Mouse (Mus musculus): Measurements from ENCODE around the gene Mrpl53. TPM values are rescaled to one million over a fixed set of nuclear protein-coding genes. Genes with fewer than 3 reads are reported as not detected.

Mrpl53 gene
- total and polyA plus RNA-seq, 3 experiments, result 17.5 to 51.2 (median 28.5) TPM

DNA sequence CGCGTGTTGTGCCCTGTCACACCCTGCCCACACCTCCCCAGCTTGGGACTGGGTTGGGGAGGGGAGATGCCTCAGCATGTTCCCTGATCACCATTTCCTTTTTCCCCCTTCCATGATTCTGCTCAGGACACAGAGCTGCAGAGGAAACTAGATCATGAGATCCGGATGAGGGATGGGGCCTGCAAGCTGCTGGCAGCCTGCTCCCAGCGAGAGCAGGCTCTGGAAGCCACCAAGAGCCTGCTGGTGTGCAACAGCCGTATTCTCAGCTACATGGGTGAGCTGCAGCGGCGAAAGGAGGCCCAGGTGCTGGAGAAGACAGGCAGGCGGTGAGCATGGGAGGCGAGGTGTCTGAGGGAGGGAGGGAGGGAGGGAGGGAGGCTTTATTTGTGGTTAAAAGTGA lies 37.0 kb downstream of the Mrpl53 start:
- peaks cover 21% of the 10 kb centered on the region for H3K4me1 ChIP-seq (ENCODE audit: insufficient read depth, low read depth, low read length)
- ATAC-seq (ENCODE audit: extremely low read depth, insufficient number of reproducible peaks, low FRiP score, poor library complexity, severe bottlenecking) (no peak), DNase-seq (ENCODE audit: low spot score) (no peak)
- H3K36me3 ChIP-seq (replicated peaks), result peaks cover 11% of the 10 kb centered on the region
- no peaks in the 10 kb centered on the region for H3K9me3 ChIP-seq (replicated peaks)
- H3K27me3 ChIP-seq (ENCODE audit: insufficient read depth, low read length), result peaks cover 38% of the 10 kb centered on the region
- H3K4me3 ChIP-seq (ENCODE audit: low read depth, low read length), result no peak overlapping the region
- TF ChIP-seq GATA2 (IDR thresholded peaks at IDR 0.05; ENCODE audit: borderline replicate concordance, low read depth, low read length), result no peak
- no peak for TF ChIP-seq CTCF (IDR thresholded peaks at IDR 0.05; ENCODE audit: low read depth, low read length)
- no peak for TF ChIP-seq GATA1 (IDR thresholded peaks at IDR 0.05; ENCODE audit: borderline replicate concordance, low read length)
- TF ChIP-seq POLR2AphosphoS5 (IDR thresholded peaks at IDR 0.05; ENCODE audit: insufficient replicate concordance, low read depth, low read length), result no peak
- no peak for TF ChIP-seq TAL1 (conservative IDR thresholded peaks at IDR 0.05; ENCODE audit: low read depth, low read length)

DNA sequence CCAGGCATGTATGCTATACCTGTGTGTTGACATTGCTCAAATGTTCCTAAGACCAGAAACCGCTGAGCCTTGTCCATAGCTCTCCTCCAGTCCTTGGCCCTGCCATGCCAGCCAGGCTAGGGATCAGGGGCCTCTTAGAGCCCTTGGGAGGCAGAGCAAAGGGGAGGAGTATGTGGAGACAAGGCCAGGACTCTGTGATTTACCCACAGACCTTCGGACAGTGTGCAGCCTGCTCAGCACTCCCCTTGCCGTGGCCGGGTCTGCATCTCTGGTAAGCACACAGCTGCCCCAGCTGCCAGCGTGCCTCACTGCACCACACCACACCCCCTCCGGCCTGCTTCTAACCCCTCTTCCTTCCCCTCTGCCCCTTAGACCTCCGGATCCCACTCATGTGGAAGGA lies 38.4 kb downstream of the Mrpl53 start:
- Histone ChIP-seq H3K9me3 (replicated peaks) (no peaks in the 10 kb centered on the region), H3K4me1 (ENCODE audit: insufficient read depth, low read depth, low read length) (peaks cover 27% of the 10 kb centered on the region), H3K36me3 (replicated peaks) (peaks cover 11% of the 10 kb centered on the region), H3K4me3 (ENCODE audit: low read depth, low read length) (no peak overlapping the region), H3K27me3 (ENCODE audit: insufficient read depth, low read length) (peaks cover 49% of the 10 kb centered on the region)
- DNase-seq (ENCODE audit: low spot score) (no peak), ATAC-seq (ENCODE audit: extremely low read depth, insufficient number of reproducible peaks, low FRiP score, poor library complexity, severe bottlenecking) (no peak)
- TF ChIP-seq GATA1 (IDR thresholded peaks at IDR 0.05; ENCODE audit: borderline replicate concordance, low read length) (no peak), GATA2 (IDR thresholded peaks at IDR 0.05; ENCODE audit: borderline replicate concordance, low read depth, low read length) (no peak), CTCF (IDR thresholded peaks at IDR 0.05; ENCODE audit: low read depth, low read length) (no peak), TAL1 (conservative IDR thresholded peaks at IDR 0.05; ENCODE audit: low read depth, low read length) (no peak), POLR2AphosphoS5 (IDR thresholded peaks at IDR 0.05; ENCODE audit: insufficient replicate concordance, low read depth, low read length) (no peak)

DNA sequence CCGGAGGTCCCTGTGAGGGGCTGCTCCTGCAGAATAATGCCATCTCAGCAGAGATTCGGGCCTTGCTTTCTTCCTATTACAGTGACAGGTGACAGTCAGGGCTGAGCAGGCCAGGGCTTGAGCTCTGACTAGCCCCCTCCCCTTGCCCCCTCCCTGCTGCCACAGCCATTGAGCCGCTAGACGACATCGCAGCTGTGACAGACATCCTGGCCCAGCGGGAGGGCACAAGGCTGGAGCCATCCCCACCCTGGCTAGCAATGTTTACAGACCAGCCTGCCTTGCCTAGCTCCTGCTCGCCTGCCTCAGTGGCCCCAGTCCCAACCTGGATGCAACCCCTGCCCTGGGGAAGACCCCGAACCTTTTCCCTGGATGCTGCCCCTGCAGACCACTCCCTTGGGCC lies 42.9 kb downstream of the Mrpl53 start:
- DNase-seq (ENCODE audit: low spot score) (no peak), ATAC-seq (ENCODE audit: extremely low read depth, insufficient number of reproducible peaks, low FRiP score, poor library complexity, severe bottlenecking) (no peak)
- Histone ChIP-seq H3K9me3 (replicated peaks) (no peaks in the 10 kb centered on the region), H3K4me1 (ENCODE audit: insufficient read depth, low read depth, low read length) (peaks cover 33% of the 10 kb centered on the region), H3K27me3 (ENCODE audit: insufficient read depth, low read length) (peaks cover 79% of the 10 kb centered on the region), H3K36me3 (replicated peaks) (peaks cover 11% of the 10 kb centered on the region), H3K4me3 (ENCODE audit: low read depth, low read length) (no peak overlapping the region)
- TF ChIP-seq TAL1 (conservative IDR thresholded peaks at IDR 0.05; ENCODE audit: low read depth, low read length), result no peak
- no peak for TF ChIP-seq GATA2 (IDR thresholded peaks at IDR 0.05; ENCODE audit: borderline replicate concordance, low read depth, low read length)
- TF ChIP-seq CTCF (IDR thresholded peaks at IDR 0.05; ENCODE audit: low read depth, low read length), result no peak
- TF ChIP-seq GATA1 (IDR thresholded peaks at IDR 0.05; ENCODE audit: borderline replicate concordance, low read length), result no peak
- no peak for TF ChIP-seq POLR2AphosphoS5 (IDR thresholded peaks at IDR 0.05; ENCODE audit: insufficient replicate concordance, low read depth, low read length)

DNA sequence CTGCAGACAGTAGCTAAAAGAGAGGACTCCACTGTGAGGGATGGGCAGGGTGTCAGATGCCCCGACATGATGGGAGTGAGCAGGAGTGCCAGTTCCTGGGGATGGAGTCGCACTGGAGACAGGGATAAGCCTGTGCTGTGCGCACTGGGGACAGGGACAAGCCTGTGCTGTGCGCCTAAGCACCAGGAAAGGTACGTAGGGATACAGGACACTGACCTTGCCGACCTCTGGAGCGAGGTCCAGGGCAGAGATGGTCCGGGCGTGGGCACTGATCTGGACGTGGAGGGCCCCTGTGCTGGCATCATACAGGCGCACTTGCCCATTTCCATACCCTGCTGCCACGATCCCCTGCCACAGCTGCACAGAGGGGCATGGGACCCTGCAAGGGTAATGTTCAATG lies 44.2 kb downstream of the Mrpl53 start:
- Histone ChIP-seq H3K27me3 (ENCODE audit: insufficient read depth, low read length) (peaks cover 70% of the 10 kb centered on the region), H3K4me3 (ENCODE audit: low read depth, low read length) (no peak overlapping the region), H3K9me3 (replicated peaks) (no peaks in the 10 kb centered on the region), H3K4me1 (ENCODE audit: insufficient read depth, low read depth, low read length) (peaks cover 26% of the 10 kb centered on the region), H3K36me3 (replicated peaks) (peaks cover 2% of the 10 kb centered on the region)
- DNase-seq (ENCODE audit: low spot score) (no peak), ATAC-seq (ENCODE audit: extremely low read depth, insufficient number of reproducible peaks, low FRiP score, poor library complexity, severe bottlenecking) (no peak)
- TF ChIP-seq CTCF (IDR thresholded peaks at IDR 0.05; ENCODE audit: low read depth, low read length) (no peak), GATA2 (IDR thresholded peaks at IDR 0.05; ENCODE audit: borderline replicate concordance, low read depth, low read length) (no peak)

DNA sequence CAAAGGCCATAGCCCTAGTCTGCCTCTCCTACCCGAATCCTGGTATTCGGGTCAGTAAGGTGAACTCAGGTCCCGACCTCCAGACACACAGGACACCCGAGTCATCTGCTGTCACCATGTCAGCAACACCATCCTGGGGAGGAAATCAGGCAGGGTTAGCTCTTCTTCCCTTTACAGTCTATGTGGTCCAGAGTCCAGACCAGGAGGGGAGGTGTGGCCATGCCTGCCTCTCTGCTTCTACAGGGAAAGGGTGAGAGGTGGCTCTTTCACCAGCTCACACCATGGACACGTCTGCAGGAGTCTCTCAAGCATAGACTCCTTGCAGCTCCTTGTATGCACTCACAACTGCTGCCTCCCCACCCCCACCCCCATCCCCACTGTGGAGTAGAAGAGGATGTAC lies 44.6 kb downstream of the Mrpl53 start:
- Histone ChIP-seq H3K36me3 (replicated peaks) (no peaks in the 10 kb centered on the region), H3K4me1 (ENCODE audit: insufficient read depth, low read depth, low read length) (peaks cover 26% of the 10 kb centered on the region), H3K4me3 (ENCODE audit: low read depth, low read length) (no peak overlapping the region), H3K27me3 (ENCODE audit: insufficient read depth, low read length) (peaks cover 68% of the 10 kb centered on the region), H3K9me3 (replicated peaks) (no peaks in the 10 kb centered on the region)
- ATAC-seq (ENCODE audit: extremely low read depth, insufficient number of reproducible peaks, low FRiP score, poor library complexity, severe bottlenecking) (no peak), DNase-seq (ENCODE audit: low spot score) (no peak)
- TF ChIP-seq TAL1 (conservative IDR thresholded peaks at IDR 0.05; ENCODE audit: low read depth, low read length) (no peak), CTCF (IDR thresholded peaks at IDR 0.05; ENCODE audit: low read depth, low read length) (no peak), GATA2 (IDR thresholded peaks at IDR 0.05; ENCODE audit: borderline replicate concordance, low read depth, low read length) (no peak), GATA1 (IDR thresholded peaks at IDR 0.05; ENCODE audit: borderline replicate concordance, low read length) (no peak), POLR2AphosphoS5 (IDR thresholded peaks at IDR 0.05; ENCODE audit: insufficient replicate concordance, low read depth, low read length) (no peak)

DNA sequence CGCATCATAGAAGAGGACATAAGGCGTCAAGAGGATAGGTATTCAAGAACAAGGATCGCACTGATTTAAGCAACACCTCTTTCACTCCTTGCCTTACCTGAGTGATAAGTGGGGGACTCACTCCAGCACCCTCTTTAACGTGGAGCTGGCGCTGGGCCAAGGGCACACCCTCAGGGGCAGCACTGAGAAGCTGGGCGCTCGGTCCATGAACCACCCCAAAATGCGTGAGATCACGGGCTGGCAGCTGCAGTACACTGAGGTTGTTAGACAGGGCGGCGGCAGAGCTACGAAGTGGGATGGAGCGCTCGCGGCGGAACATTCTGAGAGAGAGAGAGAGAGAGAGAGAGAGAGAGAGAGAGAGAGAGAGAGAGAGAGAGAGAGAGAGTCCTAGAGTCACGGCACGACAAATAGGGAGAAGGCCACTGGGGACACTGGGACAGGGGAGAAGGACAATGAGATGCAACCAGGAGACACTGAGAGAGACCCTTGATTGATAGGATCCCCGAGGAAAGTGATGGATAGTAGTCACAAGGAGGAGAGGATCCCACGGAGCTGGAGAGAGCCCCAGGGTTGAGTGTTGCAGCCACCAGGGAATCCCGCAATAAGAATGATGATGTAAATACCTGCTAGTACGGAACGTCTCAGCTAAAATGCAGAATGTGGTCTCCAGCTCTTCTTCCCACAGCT lies 46.9 kb downstream of the Mrpl53 start:
- H3K4me1 ChIP-seq (ENCODE audit: insufficient read depth, low read depth, low read length), result peaks cover 25% of the 10 kb centered on the region
- DNase-seq (ENCODE audit: low spot score) (no peak), ATAC-seq (ENCODE audit: extremely low read depth, insufficient number of reproducible peaks, low FRiP score, poor library complexity, severe bottlenecking) (no peak)
- peak overlapping the region; percentile 36; the same call in 1 of the 2 replicates for H3K4me3 ChIP-seq (ENCODE audit: low read depth, low read length)
- TF ChIP-seq GATA2 (IDR thresholded peaks at IDR 0.05; ENCODE audit: borderline replicate concordance, low read depth, low read length) (no peak), CTCF (IDR thresholded peaks at IDR 0.05; ENCODE audit: low read depth, low read length) (no peak), GATA1 (IDR thresholded peaks at IDR 0.05; ENCODE audit: borderline replicate concordance, low read length) (no peak), TAL1 (conservative IDR thresholded peaks at IDR 0.05; ENCODE audit: low read depth, low read length) (no peak)
- peaks cover 59% of the 10 kb centered on the region for H3K27me3 ChIP-seq (ENCODE audit: insufficient read depth, low read length)
- H3K36me3 ChIP-seq (replicated peaks), result no peaks in the 10 kb centered on the region
- H3K9me3 ChIP-seq (replicated peaks), result no peaks in the 10 kb centered on the region
